Mouse (Mus musculus) Patski (cell line): ENCODE results near the gene Ngb. TPM values are rescaled to one million over a fixed set of nuclear protein-coding genes. Genes with fewer than 3 reads are reported as not detected.

Experiments used
- ATAC-seq: fragments of 100-300 bp; one replicate; pipeline ENCODE4 v1.8.0; 2021
- CTCF ChIA-PET: fragments of 350-600 bp; sonication (Branson Sonifier 250); formaldehyde crosslinking; loops from one replicate; lab custom pipeline; 2022; ENCODE audit warnings: inconsistent platforms; lab: Charles Lee
- POLR2A ChIA-PET: fragments of 350-600 bp; sonication (Branson Sonifier 250); formaldehyde crosslinking; loops from one replicate; lab custom pipeline; 2022; ENCODE audit warnings: antibody characterized with exemption, inconsistent platforms; lab: Charles Lee
- DNase-seq: peaks from one replicate; pipeline ENCODE4 v3.0.0-alpha.2; 2011; ENCODE audit warnings: low read depth, low spot score
- H3K27me3 ChIP-seq: fragments of 371-371 bp; one replicate; pipeline ENCODE4 v1.5.1; 2021
- CTCF ChIP-seq: fragments of 100-300 bp; IDR thresholded peaks from one replicate; pipeline ENCODE4 v1.5.1; 2021
- in situ Hi-C: fragments of 300-500 bp; cut with MboI; formaldehyde crosslinking; loops from 3 replicates; pipeline ENCODE4 v1.11.1; 2018; ENCODE audit warnings: low pct_unique_long_range_greater_than_20kb, mixed read lengths
- polyA plus RNA-seq: library from polyadenylated mRNA; unstranded; gene quantifications from one replicate; pipeline ENCODE4 v1.2.3, GENCODE M21; 2021

Gene Ngb
- polyA plus RNA-seq, 1 experiment from 2014 or later, result 0.49 TPM

GRCm38 (mm10) chr12:87093249-87093648 is 9.1 kb downstream of the Ngb start:
- no peaks in the 10 kb centered on the region for H3K27me3 ChIP-seq
- ATAC-seq, result peak; percentile 16
- TF ChIP-seq CTCF, result no peak
- POLR2A ChIA-PET, result no interaction called here
- CTCF ChIA-PET, result interaction anchor here (0.5 kb wide), 1 partner anchor 161 kb away, joined by 3 read pairs; no protein-coding TSS in a partner anchor
- in situ Hi-C loops, result no loop called here
- DNase-seq, result no peak

- DNase-seq (no peak), ATAC-seq (no peak)
- H3K27me3 ChIP-seq, result no peaks in the 10 kb centered on the region
- POLR2A ChIA-PET, result no interaction called here
- TF ChIP-seq CTCF, result no peak
- in situ Hi-C loops, result no loop called here
- CTCF ChIA-PET, result no interaction called here
These were observed 10.4 kb downstream of the Ngb start for GRCm38 (mm10) chr12:87091916-87092315.

- no peaks in the 10 kb centered on the region for H3K27me3 ChIP-seq
- ATAC-seq (no peak), DNase-seq (no peak)
- POLR2A ChIA-PET, result no interaction called here
- CTCF ChIA-PET, result no interaction called here
- TF ChIP-seq CTCF, result no peak
- in situ Hi-C loops, result no loop called here
These were observed 12.6 kb downstream of the Ngb start for GRCm38 (mm10) chr12:87089701-87090100.

GRCm38 (mm10) chr12:87089255-87089654 is 13.1 kb downstream of the Ngb start:
- DNase-seq (no peak), ATAC-seq (no peak)
- POLR2A ChIA-PET, result no interaction called here
- in situ Hi-C loops, result no loop called here
- CTCF ChIA-PET, result no interaction called here
- no peaks in the 10 kb centered on the region for H3K27me3 ChIP-seq
- TF ChIP-seq CTCF, result no peak

- DNase-seq, result no peak
- in situ Hi-C loops, result no loop called here
- CTCF ChIA-PET, result no interaction called here
These were observed 14.0 kb downstream of the Ngb start for GRCm38 (mm10) chr12:87088331-87088730.

GRCm38 (mm10) chr12:87087236-87087635 is 15.1 kb downstream of the Ngb start:
- H3K27me3 ChIP-seq, result peaks cover 7% of the 10 kb centered on the region
- ChIA-PET POLR2A (no interaction called here), CTCF (no interaction called here)
- in situ Hi-C loops, result no loop called here
- TF ChIP-seq CTCF, result no peak
- no peak for DNase-seq
- no peak for ATAC-seq

More at GRCm38 (mm10) chr12:87088331-87088730, 14.0 kb downstream of the Ngb start:
- ATAC-seq, result no peak
- H3K27me3 ChIP-seq, result no peaks in the 10 kb centered on the region
- POLR2A ChIA-PET, result no interaction called here
- no peak for TF ChIP-seq CTCF

- ChIA-PET CTCF (no interaction called here), POLR2A (no interaction called here)
- in situ Hi-C loops, result no loop called here
- TF ChIP-seq CTCF, result no peak
- peaks cover 27% of the 10 kb centered on the region for H3K27me3 ChIP-seq
- ATAC-seq (no peak), DNase-seq (no peak)
These were observed 19.5 kb downstream of the Ngb start for GRCm38 (mm10) chr12:87082797-87083196.

- ChIA-PET POLR2A (no interaction called here), CTCF (no interaction called here)
- H3K27me3 ChIP-seq, result peaks cover 28% of the 10 kb centered on the region
- no peak for TF ChIP-seq CTCF
- DNase-seq, result no peak
- ATAC-seq, result no peak
- in situ Hi-C loops, result no loop called here
These were observed 25.7 kb downstream of the Ngb start for GRCm38 (mm10) chr12:87076610-87077009.

- ATAC-seq, result no peak
- no peak for TF ChIP-seq CTCF
These were observed 31.8 kb downstream of the Ngb start for GRCm38 (mm10) chr12:87070520-87070919.

GRCm38 (mm10) chr12:87066429-87066828 is 35.9 kb downstream of the Ngb start:
- DNase-seq (no peak), ATAC-seq (no peak)
- no peak for TF ChIP-seq CTCF
- ChIA-PET POLR2A (no interaction called here), CTCF (no interaction called here)
- in situ Hi-C loops, result no loop called here
- H3K27me3 ChIP-seq, result peaks cover 24% of the 10 kb centered on the region

More at GRCm38 (mm10) chr12:87070520-87070919, 31.8 kb downstream of the Ngb start:
- in situ Hi-C loops, result no loop called here
- CTCF ChIA-PET, result no interaction called here
- no peak for DNase-seq
- peaks cover 20% of the 10 kb centered on the region for H3K27me3 ChIP-seq
- POLR2A ChIA-PET, result no interaction called here

GRCm38 (mm10) chr12:87065446-87065845 is 36.9 kb downstream of the Ngb start:
- peaks cover 26% of the 10 kb centered on the region for H3K27me3 ChIP-seq
- no peak for TF ChIP-seq CTCF
- no peak for ATAC-seq
- POLR2A ChIA-PET, result no interaction called here
- CTCF ChIA-PET, result no interaction called here
- in situ Hi-C loops, result no loop called here
- no peak for DNase-seq

GRCm38 (mm10) chr12:87057066-87057465 is 45.3 kb downstream of the Ngb start:
- no peak for TF ChIP-seq CTCF
- ATAC-seq (no peak), DNase-seq (no peak)
- peaks cover 65% of the 10 kb centered on the region for H3K27me3 ChIP-seq
- CTCF ChIA-PET, result no interaction called here
- in situ Hi-C loops, result no loop called here
- POLR2A ChIA-PET, result no interaction called here
